Mouse (Mus musculus) neural tube, embryonic 10.5 days (tissue): Measurements from ENCODE around the gene Snta1.

Experiments
- DNase-seq: peaks from one replicate; pipeline ENCODE4 v3.0.0-alpha.2; 2017; ENCODE audit warnings: low spot score; ENCODE audit errors: extremely low spot score

The Snta1 gene

GRCm38 (mm10) chr2:154422181-154422580 is 14.3 kb upstream of the Snta1 start:
- DNase-seq, result no peak

DNA sequence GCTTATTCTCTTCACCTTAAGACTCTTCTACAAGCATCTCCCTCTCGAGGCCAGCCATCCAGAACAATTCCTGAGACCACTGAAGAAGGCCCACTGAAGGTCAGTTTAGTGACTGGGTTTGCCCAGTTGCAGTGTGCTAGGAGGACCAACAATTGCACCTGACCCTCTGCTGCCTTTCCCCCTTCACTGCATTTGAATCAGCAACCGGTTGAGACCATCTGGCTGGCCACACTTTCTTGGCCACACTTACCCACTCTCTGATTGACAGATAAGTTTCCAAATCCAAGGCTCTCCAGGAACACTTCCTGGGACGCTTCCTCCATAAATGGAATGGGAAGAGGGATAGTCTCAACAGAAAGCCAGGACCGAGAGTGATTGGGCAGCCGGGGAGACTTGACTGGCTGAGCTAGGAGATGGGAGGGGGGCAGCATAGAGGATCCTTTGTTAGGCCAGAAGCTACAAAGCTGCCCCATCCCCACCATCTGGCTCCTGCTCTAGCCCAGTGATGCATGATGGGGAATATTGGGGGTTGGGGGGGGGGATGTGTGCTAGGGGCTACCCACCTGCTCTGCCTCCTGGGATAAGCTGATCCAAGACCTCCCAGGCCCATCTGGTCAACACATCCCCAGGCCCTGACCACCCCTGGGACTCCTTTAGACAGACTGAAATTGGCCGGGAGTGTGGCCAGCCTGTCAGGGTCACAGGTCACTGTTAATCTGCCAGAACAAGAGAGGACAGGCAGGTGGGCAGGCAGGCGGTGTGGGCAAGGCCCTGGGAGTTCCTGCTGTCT is 13.2 kb upstream of the Snta1 start:
- DNase-seq, result peak; percentile 83

DNA sequence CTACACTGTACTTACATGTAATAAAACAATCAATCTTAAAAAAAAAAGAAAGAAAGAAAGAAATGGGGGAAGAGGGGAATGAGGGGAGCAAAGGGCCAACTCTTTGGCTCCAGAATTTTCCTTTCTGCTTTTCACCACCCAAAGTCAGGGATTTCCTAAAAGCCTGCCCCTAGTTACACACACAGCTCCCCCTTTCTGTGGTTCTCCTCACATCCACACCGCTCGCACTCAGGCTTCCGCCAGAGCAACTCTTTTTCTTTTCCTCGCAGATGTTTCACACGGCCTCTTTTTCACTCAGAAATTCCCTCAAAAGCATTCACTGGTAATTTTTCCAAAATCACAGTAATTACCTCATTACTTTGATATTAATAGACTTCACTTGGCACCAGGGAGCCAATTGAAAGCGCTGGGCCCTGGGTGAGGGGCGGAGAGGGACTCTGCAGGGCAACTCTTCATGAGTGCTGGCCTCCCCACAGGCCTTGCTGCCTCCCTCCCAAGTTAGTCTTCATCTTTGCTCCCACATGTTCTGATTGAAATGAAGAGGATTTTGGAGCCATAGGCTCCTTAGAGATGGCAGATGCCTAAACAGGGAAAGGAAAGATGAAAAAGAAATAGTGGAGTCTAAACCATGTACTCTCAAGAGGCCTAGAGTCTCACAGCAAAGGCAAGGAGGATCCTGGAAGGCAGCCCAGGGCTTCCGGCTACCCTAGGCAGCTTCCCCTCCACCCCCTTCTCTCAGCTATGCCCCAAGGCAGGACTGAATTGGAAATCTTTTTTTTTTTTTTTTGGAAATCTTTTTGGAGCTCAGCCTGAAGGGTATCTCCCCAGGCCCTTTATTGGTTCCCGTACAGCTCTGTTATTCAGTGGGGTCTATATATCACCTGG is 12.0 kb upstream of the Snta1 start:
- no peak for DNase-seq

DNA sequence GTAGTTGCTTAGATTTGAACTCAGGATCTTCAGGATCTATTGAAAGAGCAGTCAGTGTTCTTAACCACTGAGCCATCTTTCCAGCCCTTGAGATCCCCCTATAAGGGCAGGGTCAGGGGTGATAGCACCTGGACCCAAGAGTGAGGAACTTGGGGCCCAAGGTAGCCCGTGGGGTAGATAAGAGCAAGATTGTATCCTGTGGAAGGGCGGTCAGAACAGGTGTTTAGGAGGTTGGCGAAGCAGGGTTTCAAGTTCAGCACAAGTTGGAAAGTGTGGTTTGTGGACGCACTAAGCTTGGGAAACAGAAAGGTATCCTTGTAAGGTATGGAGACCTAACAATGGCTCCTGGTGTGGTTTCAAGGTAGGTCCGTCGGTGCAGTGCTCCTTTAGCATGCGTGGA is 10.1 kb upstream of the Snta1 start:
- DNase-seq, result no peak

- DNase-seq, result peak; percentile 76
Observed at GRCm38 (mm10) chr2:154417107-154417506, 9.2 kb upstream of the Snta1 start.

DNA sequence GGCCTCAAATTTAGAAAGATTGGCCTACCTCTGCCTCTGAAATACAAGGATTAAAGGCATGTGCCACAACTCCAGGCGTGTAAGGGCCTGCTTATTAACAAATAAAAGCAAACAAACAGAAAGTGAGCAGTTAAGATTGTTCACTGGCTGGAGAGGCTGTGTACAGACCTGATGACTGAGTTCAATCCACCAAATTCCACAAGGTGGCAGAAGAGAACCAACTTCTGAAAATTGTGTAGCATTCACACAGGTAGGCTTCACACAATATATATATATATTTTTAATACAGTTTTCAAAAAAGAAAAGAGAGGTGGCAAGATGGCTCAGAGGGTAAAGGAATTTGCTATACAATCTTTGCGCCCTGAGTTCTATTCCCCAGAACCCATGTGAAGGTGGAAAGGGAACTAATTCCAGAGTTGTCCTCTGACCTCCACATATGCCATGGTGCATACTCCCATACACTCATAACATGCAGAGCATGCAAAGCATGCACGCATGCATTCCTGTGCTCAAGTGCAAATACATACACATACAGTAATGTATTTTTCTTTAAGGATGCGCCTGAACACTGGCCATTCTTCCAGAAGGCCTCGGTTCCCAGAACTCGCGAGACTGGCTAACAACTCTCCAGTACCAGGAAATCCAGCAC is 4.2 kb upstream of the Snta1 start:
- DNase-seq, result no peak

DNA sequence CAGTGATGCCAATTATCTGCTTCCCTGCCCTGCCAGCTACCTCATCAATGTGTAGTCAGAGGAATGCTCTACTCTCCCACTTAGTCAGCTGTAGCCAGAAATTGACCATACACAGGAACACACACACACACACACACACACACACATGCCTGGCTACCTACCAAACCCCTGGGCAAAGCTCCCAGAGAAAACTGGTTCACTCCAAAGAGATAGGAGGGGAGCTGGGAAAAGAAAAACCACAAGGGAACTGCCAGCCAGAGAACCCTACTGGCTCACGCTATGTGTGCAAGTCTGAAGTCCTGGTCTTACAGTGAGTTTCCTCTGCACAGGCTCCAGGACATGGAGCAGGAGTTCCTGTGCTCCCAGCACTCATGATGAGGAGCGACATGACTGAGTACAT is 2.5 kb upstream of the Snta1 start:
- no peak for DNase-seq

DNA sequence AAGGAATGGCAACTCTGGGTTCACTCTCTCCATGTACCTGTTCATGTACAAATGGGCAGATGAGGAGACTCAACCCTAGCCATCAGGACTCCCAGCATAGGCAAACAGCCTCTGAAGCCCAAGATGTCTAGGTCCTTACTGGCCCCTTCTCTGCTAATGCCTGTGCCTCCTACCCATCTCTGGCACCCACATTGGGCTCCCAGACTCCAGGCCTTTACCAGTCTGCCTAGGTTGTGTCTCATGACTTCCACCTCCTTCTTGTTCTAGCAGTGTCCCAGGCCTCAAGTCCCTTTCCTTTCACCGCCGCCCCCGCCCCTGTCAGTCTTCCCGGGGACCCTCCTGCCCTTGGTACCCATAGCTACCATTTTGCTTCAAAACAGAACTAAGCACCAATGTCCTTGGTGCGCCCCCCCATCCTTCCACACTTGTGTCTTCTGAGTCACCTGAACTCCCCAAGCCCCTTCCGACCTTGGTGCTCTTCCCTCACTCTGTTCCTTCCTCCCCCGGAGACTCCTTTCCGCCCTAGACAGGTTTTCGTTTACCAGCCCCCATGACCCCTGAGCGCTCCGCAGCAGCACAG is 746 bp downstream of the Snta1 start:
- no peak for DNase-seq

DNA sequence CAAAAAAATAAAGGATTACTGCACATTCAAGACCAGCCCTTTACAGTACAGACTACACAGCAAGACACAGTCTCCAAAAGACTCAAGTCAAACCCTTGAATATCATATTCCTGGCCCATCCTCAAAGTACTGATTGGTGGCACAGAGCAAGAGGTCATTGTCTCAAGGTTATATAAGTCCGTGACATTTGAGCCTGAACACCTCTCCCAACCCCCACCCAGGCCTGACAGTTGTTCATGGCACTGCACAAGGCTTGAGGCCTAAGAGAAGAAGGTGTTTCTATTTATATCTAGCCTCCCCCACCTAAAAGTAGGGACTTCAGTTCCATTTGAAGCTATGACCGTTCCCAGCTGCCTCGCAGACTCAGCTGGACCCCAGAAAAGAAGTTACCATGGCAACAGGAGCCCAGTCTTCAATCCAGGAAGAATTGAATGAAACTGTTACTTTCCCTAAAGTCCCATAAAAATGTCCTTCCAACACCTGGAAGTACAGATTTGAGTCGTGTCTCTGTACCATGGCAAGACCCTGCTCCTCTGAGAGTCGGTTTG is 2.4 kb downstream of the Snta1 start:
- no peak for DNase-seq

DNA sequence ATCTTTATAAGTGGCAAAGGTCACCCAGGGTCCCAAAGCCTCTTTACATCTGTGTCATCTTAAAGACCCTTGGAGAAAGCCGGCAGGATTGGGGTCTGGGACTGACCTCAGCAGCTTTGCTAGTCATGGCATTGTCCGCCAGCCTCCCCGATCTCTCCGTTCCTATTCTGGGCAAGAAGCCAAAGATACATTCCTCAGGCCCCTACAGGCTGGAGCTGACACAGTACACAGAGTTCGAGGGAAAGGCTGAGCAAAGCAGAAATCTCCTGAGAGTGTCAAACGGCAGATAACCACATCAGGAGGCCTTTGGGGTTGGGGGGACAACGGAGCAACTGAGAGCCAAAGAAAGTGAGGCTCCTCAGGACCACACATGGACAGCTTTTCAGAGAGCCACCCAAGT is 5.1 kb downstream of the Snta1 start:
- DNase-seq, result no peak

- no peak for DNase-seq
Observed at GRCm38 (mm10) chr2:154401976-154402375, 5.9 kb downstream of the Snta1 start.

GRCm38 (mm10) chr2:154399325-154399724 is 8.6 kb downstream of the Snta1 start:
- DNase-seq, result no peak

- DNase-seq, result no peak
Observed at GRCm38 (mm10) chr2:154398267-154398666, 9.6 kb downstream of the Snta1 start.

GRCm38 (mm10) chr2:154396529-154396928 is 11.4 kb downstream of the Snta1 start:
- no peak for DNase-seq

GRCm38 (mm10) chr2:154394602-154395001 is 13.3 kb downstream of the Snta1 start:
- DNase-seq, result no peak

GRCm38 (mm10) chr2:154390180-154390964 is 17.5 kb downstream of the Snta1 start:
- no peak for DNase-seq

DNA sequence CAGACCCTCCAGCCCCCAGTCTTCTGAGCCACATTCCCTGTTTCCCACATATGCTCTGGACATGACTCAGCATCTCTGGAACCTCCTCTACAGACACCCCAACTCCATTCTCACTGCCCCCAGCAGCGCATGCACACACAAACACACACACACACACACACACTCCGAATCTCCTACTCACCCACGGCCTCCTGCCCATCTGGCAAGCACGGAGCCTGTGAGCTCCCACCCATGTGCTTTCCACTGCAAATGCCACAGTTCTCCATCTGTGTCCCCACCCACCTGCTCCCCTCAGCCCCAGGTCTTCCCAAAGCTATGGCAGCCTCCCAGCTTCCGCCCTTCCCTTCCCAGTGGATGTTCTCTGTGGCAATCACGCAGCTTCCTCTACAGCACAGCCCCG is 28.8 kb downstream of the Snta1 start:
- DNase-seq, result no peak

DNA sequence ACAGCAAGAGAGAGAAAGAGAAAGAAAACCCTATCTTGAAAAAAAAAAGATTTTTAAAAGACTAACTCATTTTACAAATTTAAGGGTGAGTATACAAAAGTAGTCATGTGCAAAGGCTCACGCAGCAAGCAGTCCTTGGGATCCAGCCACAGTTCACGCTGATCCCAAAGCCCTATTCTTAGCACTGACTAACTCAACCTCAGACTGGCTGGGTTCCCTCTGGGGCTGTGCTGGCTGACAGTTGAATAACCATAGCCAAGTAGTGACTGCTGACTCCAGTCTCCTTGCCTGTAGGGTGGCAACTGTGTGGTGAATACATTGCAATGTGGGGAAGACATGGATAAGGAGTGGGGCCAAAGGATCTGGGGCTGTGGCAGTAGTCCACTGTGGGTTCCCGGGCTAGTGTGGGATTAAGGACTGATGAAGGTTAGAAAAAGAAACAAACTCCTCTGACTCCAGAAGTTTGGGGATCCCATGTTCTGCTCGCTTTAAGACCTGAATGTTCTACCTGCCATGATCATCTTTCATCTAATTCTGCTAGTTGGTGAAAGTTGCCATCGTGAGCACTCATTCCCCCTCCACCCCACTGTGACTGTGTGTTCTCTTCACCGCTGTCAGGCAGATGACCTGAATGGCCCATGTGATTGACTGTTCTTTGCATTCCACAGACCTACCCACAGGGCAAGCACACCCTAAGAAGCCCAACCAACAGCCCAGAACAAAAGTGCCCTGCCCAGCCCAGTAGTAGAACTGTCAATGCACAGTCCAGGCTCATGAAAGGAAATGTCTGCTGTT is 32.9 kb downstream of the Snta1 start:
- no peak for DNase-seq

- peak; percentile 59 for DNase-seq
Observed at GRCm38 (mm10) chr2:154373961-154374632, 33.8 kb downstream of the Snta1 start.
